Mouse (Mus musculus) kidney, adult 2 months (tissue): ENCODE measurements around the gene Spindoc.

Experiments
- CTCF ChIP-seq: fragments of 200-500 bp; conservative IDR thresholded peaks from 2 replicates; pipeline ENCODE4 v1.5.1; 2011; ENCODE audit warnings: low read depth, mild to moderate bottlenecking, control low read depth, low read length, moderate library complexity, mixed read lengths; ENCODE audit not compliant: insufficient read depth, insufficient read length
- POLR2A ChIP-seq: fragments of 200-500 bp; IDR thresholded peaks from one replicate; pipeline ENCODE4 v1.6.1; 2011; ENCODE audit warnings: low read depth, low read length, control low read depth

DNA sequence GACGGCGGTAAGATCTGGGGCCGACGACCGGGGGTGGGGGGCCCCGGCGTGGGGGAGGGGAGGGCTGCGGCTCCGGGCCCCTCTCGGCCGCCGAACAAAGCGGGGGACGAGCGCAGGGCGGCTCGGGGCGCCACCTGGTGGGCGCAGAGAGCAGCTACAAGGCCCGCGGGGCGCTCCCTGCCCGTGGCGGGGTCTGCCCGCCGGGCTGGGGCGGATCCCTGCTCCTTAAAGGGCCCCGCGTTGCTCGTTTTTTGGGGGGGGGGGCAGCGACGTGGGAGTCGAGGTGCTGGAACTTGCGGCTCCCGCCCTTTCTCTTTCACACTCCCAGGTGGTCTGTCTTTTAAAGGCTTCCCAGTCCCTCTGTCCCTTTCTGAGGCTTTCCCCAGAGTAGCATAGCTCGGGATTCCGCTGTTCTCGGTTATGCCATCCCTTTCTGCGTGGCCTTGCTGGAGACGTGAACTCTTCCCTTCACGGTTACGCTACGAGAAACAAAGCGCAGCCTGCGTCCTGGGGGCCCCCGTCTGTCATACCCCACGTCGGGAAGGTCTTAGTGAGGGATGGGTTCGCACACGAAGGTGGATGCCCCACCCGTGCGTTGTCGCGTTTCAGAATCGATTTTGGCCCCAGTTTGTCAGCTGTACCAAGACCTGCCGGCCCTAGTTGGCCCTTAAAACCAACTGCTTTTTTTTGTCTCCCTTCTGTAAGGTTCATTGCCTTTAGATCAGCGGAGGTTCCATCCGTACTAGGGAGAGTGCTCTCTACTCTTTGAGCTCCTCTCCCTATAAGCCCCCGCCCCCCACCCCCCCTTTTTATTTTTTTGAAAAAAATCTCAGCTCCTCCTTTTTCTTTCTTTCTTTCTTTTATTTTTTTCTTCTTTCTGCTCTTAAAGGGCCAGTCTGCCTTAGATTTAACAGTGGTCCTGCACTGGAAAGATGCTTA, 35.4 kb upstream of the Spindoc start:
- peak; percentile 56 for TF ChIP-seq CTCF
- TF ChIP-seq POLR2A: no peak
